Mouse (Mus musculus) heart, embryonic 10.5 days (tissue): ENCODE data around the gene Lamb2. TPM values are rescaled to one million over a fixed set of nuclear protein-coding genes. Genes with fewer than 3 reads are reported as not detected.

Experiments
- DNase-seq: peaks from one replicate; pipeline ENCODE4 v3.0.0-alpha.2; 2017; ENCODE audit warnings: low spot score
- H3K27ac ChIP-seq: fragments of 300-500 bp; sonication (generic); 2 replicates; pipeline ENCODE4 v1.5.1; 2016; ENCODE audit warnings: mild to moderate bottlenecking
- H3K27me3 ChIP-seq: fragments of 300-500 bp; sonication (generic); 2 replicates; pipeline ENCODE4 v1.6.1; 2016; ENCODE audit warnings: mild to moderate bottlenecking; ENCODE audit not compliant: poor library complexity, insufficient read depth, severe bottlenecking
- H3K36me3 ChIP-seq: fragments of 300-500 bp; sonication (generic); 2 replicates; pipeline ENCODE4 v1.6.1; 2016; ENCODE audit warnings: mild to moderate bottlenecking, moderate library complexity
- H3K4me1 ChIP-seq: fragments of 300-500 bp; sonication (generic); 2 replicates; pipeline ENCODE4 v1.6.1; 2016; ENCODE audit warnings: mild to moderate bottlenecking
- H3K4me3 ChIP-seq: fragments of 300-500 bp; sonication (generic); 2 replicates; pipeline ENCODE4 v1.5.1; 2016; ENCODE audit warnings: mild to moderate bottlenecking, moderate library complexity
- H3K9me3 ChIP-seq: fragments of 300-500 bp; sonication (generic); 2 replicates; pipeline ENCODE4 v1.6.1; 2016; ENCODE audit warnings: mild to moderate bottlenecking, moderate library complexity
- WGBS: fragments of 180-500 bp; shearing (Covaris S2); methylation state at CpG from one replicate; pipeline ENCODE4 v1.1.7; 2016; 5-methylcytosine and 5-hydroxymethylcytosine counted together
- polyA plus RNA-seq: library from polyadenylated mRNA; unstranded; fragments of >200 nt; fragmentation: Nextera tagmentation; extraction: Ambion mirVana; gene quantifications from 2 replicates; pipeline ENCODE4 v1.2.1, GENCODE M21; 2016

Lamb2 gene
- polyA plus RNA-seq, 1 experiment from 2014 or later, result 46.3 TPM

- H3K27me3 ChIP-seq, result no peaks in the 10 kb centered on the region
- peaks cover 45% of the 10 kb centered on the region for H3K36me3 ChIP-seq
- H3K4me3 ChIP-seq, result peak within 1 kb of the TSS; percentile 89
- peak; percentile 99 for DNase-seq
- peak within 1 kb of the TSS; percentile 88 for H3K27ac ChIP-seq
- no peaks in the 10 kb centered on the region for H3K9me3 ChIP-seq
- WGBS, result 1% methylated on average over 37 of the region's 37 CpGs
- peaks cover 22% of the 10 kb centered on the region for H3K4me1 ChIP-seq
Measured at GRCm38 (mm10) chr9:108507619-108508434, 28.3 kb downstream of the Lamb2 start, which contains the start of gene Qars. Gene Qars (plus strand): TSS chr9:108507706.

GRCm38 (mm10) chr9:108508776-108509175 is 29.2 kb downstream of the Lamb2 start:
- DNase-seq, result no peak
- Histone ChIP-seq H3K36me3 (peaks cover 46% of the 10 kb centered on the region), H3K27ac (peak overlapping the region; percentile 88; the same call in 1 of the 2 replicates), H3K4me1 (peaks cover 22% of the 10 kb centered on the region), H3K9me3 (no peaks in the 10 kb centered on the region), H3K4me3 (peak overlapping the region; percentile 89), H3K27me3 (no peaks in the 10 kb centered on the region)
- 82% methylated on average over 7 of the region's 7 CpGs for WGBS

- Histone ChIP-seq H3K9me3 (no peaks in the 10 kb centered on the region), H3K27me3 (no peaks in the 10 kb centered on the region), H3K27ac (peak within 1 kb of the TSS; percentile 99), H3K4me3 (peak within 1 kb of the TSS; percentile 82), H3K36me3 (peaks cover 47% of the 10 kb centered on the region), H3K4me1 (peaks cover 20% of the 10 kb centered on the region)
- DNase-seq, result peak; percentile 98
- WGBS, result under 1% methylated on average over 55 of the region's 55 CpGs
Measured at GRCm38 (mm10) chr9:108516380-108517251, 37.1 kb downstream of the Lamb2 start, which contains the start of gene Qrich1. Gene Qrich1 (plus strand): TSS chr9:108516806.

- peak overlapping the region; percentile 99 for H3K27ac ChIP-seq
- peaks cover 39% of the 10 kb centered on the region for H3K36me3 ChIP-seq
- peak overlapping the region; percentile 82 for H3K4me3 ChIP-seq
- H3K27me3 ChIP-seq, result no peaks in the 10 kb centered on the region
- peak; percentile 88 for DNase-seq
- H3K9me3 ChIP-seq, result no peaks in the 10 kb centered on the region
- under 1% methylated on average over 78 of the region's 95 CpGs for WGBS
- peaks cover 20% of the 10 kb centered on the region for H3K4me1 ChIP-seq
Measured at GRCm38 (mm10) chr9:108517253-108517930, 37.9 kb downstream of the Lamb2 start.

GRCm38 (mm10) chr9:108517931-108518332 is 38.4 kb downstream of the Lamb2 start:
- no peaks in the 10 kb centered on the region for H3K27me3 ChIP-seq
- H3K4me1 ChIP-seq, result peaks cover 20% of the 10 kb centered on the region
- H3K4me3 ChIP-seq, result peak overlapping the region; percentile 82
- WGBS, result under 1% methylated on average over 13 of the region's 13 CpGs
- peak overlapping the region; percentile 99 for H3K27ac ChIP-seq
- H3K9me3 ChIP-seq, result no peaks in the 10 kb centered on the region
- H3K36me3 ChIP-seq, result peaks cover 38% of the 10 kb centered on the region
- no peak for DNase-seq

- Histone ChIP-seq H3K4me3 (no peak overlapping the region), H3K27ac (no peak overlapping the region), H3K27me3 (no peaks in the 10 kb centered on the region), H3K36me3 (peaks cover 24% of the 10 kb centered on the region), H3K4me1 (peaks cover 11% of the 10 kb centered on the region; the same call in 1 of the 2 replicates), H3K9me3 (no peaks in the 10 kb centered on the region)
- no peak for DNase-seq
- WGBS, result 88% methylated on average over 2 of the region's 2 CpGs
Measured at GRCm38 (mm10) chr9:108521604-108522003, 42.1 kb downstream of the Lamb2 start.

GRCm38 (mm10) chr9:108523341-108523740 is 43.8 kb downstream of the Lamb2 start:
- Histone ChIP-seq H3K4me3 (no peak overlapping the region), H3K36me3 (peaks cover 33% of the 10 kb centered on the region), H3K27me3 (no peaks in the 10 kb centered on the region), H3K4me1 (peaks cover 8% of the 10 kb centered on the region; the same call in 1 of the 2 replicates), H3K27ac (no peak overlapping the region), H3K9me3 (no peaks in the 10 kb centered on the region)
- no peak for DNase-seq
- WGBS, result 94% methylated on average over 4 of the region's 4 CpGs

GRCm38 (mm10) chr9:108525400-108525799 is 45.9 kb downstream of the Lamb2 start:
- no peak for DNase-seq
- H3K36me3 ChIP-seq, result peaks cover 45% of the 10 kb centered on the region
- no peaks in the 10 kb centered on the region for H3K9me3 ChIP-seq
- H3K4me1 ChIP-seq, result no peaks in the 10 kb centered on the region
- H3K4me3 ChIP-seq, result no peak overlapping the region
- WGBS, result 84% methylated on average over 3 of the region's 3 CpGs
- H3K27me3 ChIP-seq, result no peaks in the 10 kb centered on the region
- no peak overlapping the region for H3K27ac ChIP-seq

GRCm38 (mm10) chr9:108530954-108531353 is 51.4 kb downstream of the Lamb2 start:
- Histone ChIP-seq H3K27me3 (no peaks in the 10 kb centered on the region), H3K36me3 (peaks cover 83% of the 10 kb centered on the region), H3K27ac (no peak overlapping the region), H3K9me3 (no peaks in the 10 kb centered on the region), H3K4me3 (no peak overlapping the region), H3K4me1 (no peaks in the 10 kb centered on the region)
- WGBS, result 88% methylated on average over 1 of the region's 1 CpGs
- DNase-seq, result no peak

- Histone ChIP-seq H3K4me3 (no peak overlapping the region), H3K36me3 (peaks cover 89% of the 10 kb centered on the region), H3K4me1 (no peaks in the 10 kb centered on the region), H3K27me3 (no peaks in the 10 kb centered on the region), H3K27ac (no peak overlapping the region), H3K9me3 (no peaks in the 10 kb centered on the region)
- DNase-seq, result no peak
- 96% methylated on average over 1 of the region's 1 CpGs for WGBS
Measured at GRCm38 (mm10) chr9:108531496-108531895, 52.0 kb downstream of the Lamb2 start.
